Mouse (Mus musculus): ENCODE measurements around the gene Antxr1. TPM values are rescaled to one million over a fixed set of nuclear protein-coding genes. Genes with fewer than 3 reads are reported as not detected.

Antxr1 gene
- 10 to 100 TPM; 12.7 to 15.7 TPM for total RNA-seq (2021)
- long read RNA-seq, experiment 1, partial matches to known transcripts, result 0 of 1 reads
- long read RNA-seq, experiment 1, other reads (novel, unspliced or antisense), result 1 of 1 reads
- long read RNA-seq, experiment 2, partial matches to known transcripts, result 0 of 1 reads
- long read RNA-seq, experiment 2, other reads (novel, unspliced or antisense), result 1 of 1 reads

DNA sequence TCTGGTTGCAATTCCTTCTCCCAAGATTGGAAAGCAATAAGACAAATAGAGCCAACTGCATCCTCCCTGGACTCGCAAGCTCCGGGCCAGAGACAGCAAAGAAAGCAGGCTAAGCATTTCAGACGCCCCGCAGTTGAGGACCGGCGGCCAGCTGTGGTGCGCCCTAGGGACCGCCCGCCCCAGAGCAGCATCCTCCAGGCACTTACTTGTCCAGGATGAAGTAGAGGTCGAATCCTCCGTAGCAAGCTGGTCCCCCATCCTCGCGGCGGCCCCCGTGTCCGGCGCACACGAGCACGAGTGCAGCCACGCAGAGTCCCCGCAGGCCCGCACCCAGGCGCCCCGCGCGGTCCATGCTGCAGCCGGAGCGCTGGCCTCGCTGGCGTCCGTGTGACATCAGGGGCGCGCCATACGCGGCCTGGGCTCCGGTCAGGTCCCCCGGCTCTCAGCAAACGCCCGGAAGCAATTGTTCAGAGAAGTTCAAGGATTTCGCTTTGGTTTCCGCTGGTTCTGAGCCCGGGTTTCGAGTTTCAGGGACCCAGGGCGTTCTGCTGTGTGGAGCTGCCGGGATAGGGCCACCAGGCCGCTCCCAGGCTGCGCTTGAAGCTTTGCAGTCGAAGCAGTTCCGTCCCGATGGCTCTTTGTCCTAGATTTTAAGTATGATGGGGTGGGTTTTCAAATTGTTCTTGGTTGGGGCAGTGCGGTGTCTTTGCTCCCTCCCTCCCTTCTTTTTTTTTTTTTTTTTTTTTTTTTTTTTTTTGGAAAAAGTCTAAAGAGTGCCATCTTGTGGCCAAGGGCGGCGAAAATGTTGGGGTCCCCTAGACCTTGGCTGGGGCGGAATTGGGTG, at the start of gene Antxr1:
Antxr1 (minus strand) TSS at position 731 of the 844 bp plus-strand sequence.
- Histone ChIP-seq H3K4me3 (peak within 1 kb of the TSS; percentile 72), H3K27ac (peak within 1 kb of the TSS; percentile 93)
- peak; percentile 62 for TF ChIP-seq CTCF (IDR thresholded peaks at IDR 0.05)
- intact Hi-C loops (cut with DNase I), result loop anchor here (1.0 kb wide), 2 partner anchors 51 to 234 kb away; no protein-coding TSS in a partner anchor
- DNase-seq (ENCODE audit: extremely low spot score in 1 of 2, low spot score in 2 of 2), result peak; percentile 38 to 47

DNA sequence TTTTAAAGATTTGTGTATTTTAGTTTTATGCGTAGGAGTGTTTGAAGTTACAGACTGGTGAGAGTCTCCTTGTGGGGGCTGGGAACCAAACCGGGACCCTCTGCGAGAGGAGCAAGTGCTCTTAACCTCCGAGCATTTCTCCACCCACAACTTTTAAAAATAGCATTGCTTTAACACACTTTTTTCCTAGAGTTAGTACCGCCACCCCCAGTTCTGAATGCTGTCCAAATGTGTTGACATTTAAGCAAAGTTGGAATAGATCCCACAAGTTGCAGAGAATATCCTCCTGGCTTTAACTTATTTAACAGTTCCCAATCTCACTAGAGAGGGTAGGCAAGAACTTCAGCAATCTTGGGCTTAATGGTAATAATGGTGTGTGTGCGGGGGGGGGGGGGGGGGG, 49.1 kb upstream of the Antxr1 start:
- DNase-seq (ENCODE audit: extremely low spot score in 1 of 2, low spot score in 2 of 2), result peak in 1 of 2 experiments; percentile 22
- intact Hi-C loops (cut with DNase I), result no loop called here
- no peak overlapping the region; the same call in none of the 2 replicates for H3K4me3 ChIP-seq
- TF ChIP-seq CTCF (IDR thresholded peaks at IDR 0.05), result no peak
- H3K27ac ChIP-seq, result no peak overlapping the region

DNA sequence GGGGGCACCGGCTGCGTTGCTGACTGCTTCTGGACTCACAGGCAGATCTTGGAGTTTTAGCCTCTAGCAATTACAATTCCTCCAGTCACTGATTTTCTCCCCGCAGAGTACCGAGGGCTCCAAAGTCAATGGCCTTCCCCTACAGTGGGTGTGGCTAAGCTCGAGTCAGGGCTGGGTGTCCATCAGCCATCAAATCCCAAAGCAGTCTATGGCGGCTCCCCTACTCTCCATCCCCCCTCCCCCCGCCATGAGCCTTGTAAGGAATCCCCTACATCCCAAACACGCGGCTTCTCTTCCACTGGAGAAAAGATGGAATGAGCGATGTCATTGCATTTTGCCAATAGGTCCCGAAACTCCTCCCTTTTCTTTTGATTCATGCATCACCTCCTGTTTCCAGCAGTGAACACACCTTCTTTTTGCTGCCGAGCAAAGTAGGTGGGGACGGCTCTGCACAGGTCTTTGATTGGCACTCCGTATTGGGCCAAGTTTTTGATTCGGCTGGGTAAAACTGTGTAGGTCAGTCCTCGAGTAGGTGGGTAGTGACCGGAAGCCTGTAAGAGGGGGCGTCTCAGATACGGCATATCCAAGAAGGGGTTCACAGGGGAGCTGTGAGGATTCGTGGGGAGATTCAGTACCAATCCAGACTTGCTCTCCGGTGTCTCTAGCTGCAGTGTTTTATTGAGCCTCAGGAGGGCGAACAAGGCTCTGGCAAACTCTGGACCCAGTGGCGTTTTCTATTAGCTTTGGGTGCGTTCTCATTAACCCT, 48.5 kb upstream of the Antxr1 start:
- Histone ChIP-seq H3K4me3 (peak overlapping the region; percentile 28), H3K27ac (no peak overlapping the region)
- intact Hi-C loops (cut with DNase I), result no loop called here
- TF ChIP-seq CTCF (IDR thresholded peaks at IDR 0.05), result peak; percentile 66
- DNase-seq (ENCODE audit: extremely low spot score in 1 of 2, low spot score in 2 of 2), result peak; percentile 16 to 21

DNA sequence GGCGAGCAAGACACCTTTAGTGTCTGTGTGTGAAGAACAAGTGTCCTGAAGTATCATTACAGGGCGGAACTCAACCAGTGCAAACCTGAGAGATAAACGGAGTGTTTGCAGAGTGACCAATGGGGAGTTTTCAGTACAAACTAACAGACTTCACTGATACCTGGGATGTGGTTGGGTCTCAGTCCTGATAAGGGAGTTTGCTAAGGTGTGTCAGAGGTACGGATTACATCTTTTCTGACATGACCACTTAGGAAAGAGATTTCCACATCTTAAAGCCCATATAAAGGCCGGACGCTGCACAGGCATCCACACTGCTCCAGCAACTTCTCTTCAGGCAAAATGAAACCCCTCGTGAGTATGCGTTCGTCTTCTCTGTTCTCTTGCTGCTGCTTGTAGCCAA, 37.4 kb upstream of the Antxr1 start, which contains the start of gene Gkn2:
Gkn2 (plus strand) TSS at position 301 of the 400 bp plus-strand sequence.
- no peak for TF ChIP-seq CTCF (IDR thresholded peaks at IDR 0.05)
- H3K27ac ChIP-seq, result no peak within 1 kb of the TSS
- DNase-seq (ENCODE audit: extremely low spot score in 1 of 2, low spot score in 2 of 2), result no peak
- H3K4me3 ChIP-seq, result no peak within 1 kb of the TSS
- intact Hi-C loops (cut with DNase I), result no loop called here

DNA sequence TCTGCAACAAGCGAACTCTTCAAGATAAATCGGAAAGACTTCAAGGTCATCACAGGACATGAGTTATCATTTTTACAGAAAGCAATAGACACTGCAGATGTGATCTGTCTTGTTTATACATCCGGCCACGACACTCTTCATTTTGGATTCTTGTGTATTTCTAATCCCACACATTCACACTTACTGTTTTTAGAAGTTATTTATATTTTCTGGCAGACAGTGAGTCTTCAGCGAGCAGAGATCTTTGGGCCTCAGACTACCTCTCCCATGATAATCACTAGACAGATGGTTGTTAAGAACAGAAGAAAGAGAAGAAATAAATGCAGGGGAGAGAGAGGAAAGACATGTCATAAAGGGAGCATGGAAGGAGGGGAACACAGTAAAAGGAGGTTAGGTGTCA, 33.6 kb upstream of the Antxr1 start:
- no peak for DNase-seq (ENCODE audit: extremely low spot score in 1 of 2, low spot score in 2 of 2)
- Histone ChIP-seq H3K27ac (peak overlapping the region; percentile 47), H3K4me3 (no peak overlapping the region)
- no peak for TF ChIP-seq CTCF (IDR thresholded peaks at IDR 0.05)
- intact Hi-C loops (cut with DNase I), result no loop called here

DNA sequence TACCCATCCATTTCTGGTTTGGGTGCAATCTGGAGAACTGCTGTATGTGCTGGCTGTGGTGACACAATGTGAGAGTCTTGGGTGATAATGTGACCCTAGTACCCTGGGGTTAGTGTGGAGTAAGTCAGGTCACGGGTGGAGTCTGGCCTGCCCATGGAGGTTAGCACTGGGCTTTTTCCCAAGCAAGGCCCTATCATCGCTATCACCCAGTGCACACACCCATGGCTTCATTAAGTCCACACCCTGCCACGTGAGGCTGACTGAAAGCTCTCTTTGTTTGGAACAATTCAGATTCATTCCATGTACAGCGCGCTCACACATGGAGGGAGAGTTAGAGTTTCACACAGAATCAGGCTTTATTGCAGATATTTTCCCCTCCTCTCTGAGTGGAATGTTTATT, 18.8 kb upstream of the Antxr1 start:
- H3K27ac ChIP-seq, result no peak overlapping the region
- no peak for DNase-seq (ENCODE audit: extremely low spot score in 1 of 2, low spot score in 2 of 2)
- H3K4me3 ChIP-seq, result no peak overlapping the region
- intact Hi-C loops (cut with DNase I), result no loop called here
- TF ChIP-seq CTCF (IDR thresholded peaks at IDR 0.05), result no peak

DNA sequence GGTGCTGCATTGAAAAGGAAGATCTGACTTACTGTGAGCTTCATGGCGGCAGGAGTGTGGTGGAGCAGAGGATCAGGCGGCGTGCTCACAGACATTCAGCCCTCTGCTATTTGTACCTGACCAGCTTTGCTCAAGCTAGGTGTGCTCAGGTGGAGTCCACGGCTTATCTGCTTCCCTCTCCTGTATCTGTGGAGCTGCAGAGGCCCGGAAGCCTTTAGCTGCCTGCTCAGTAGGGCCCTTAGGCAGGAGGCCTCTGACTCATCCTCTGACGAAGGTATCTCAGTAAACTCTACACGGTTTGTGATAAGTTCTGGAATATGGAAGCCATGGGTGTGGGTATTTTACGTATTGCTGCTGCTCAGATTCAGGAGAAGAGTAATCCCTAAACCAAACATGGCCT, 15.2 kb upstream of the Antxr1 start, which contains the start of gene Gkn1:
Gkn1 (minus strand) TSS at position 114 of the 400 bp plus-strand sequence.
- DNase-seq (ENCODE audit: extremely low spot score in 1 of 2, low spot score in 2 of 2), result no peak
- Histone ChIP-seq H3K27ac (no peak within 1 kb of the TSS), H3K4me3 (no peak within 1 kb of the TSS)
- no peak for TF ChIP-seq CTCF (IDR thresholded peaks at IDR 0.05)
- intact Hi-C loops (cut with DNase I), result no loop called here

DNA sequence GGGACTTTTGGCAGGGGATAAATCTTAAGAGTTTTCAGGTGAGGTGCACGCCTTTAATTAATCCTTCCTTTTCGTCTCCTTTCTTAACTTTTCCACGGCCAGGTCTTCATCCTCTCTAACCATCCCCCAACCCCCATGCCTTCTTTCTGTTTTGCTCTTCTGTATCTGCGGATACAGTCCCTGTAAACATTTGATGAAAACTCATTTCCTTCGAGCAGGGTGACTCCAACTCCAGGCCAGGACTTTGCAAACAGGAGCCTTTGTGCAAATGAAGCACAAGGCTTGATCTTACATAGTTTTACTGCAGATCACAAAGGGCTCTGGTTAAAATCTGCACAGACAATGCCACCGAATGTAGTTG, 294 bp upstream of the Antxr1 start:
- H3K4me3 ChIP-seq, result peak overlapping the region; percentile 72; the same call in 1 of the 2 replicates
- H3K27ac ChIP-seq, result peak overlapping the region; percentile 20; the same call in 1 of the 2 replicates
- intact Hi-C loops (cut with DNase I), result loop anchor here (1.0 kb wide), 2 partner anchors 50 to 235 kb away; no protein-coding TSS in a partner anchor
- no peak for TF ChIP-seq CTCF (IDR thresholded peaks at IDR 0.05)
- no peak for DNase-seq (ENCODE audit: extremely low spot score in 1 of 2, low spot score in 2 of 2)

DNA sequence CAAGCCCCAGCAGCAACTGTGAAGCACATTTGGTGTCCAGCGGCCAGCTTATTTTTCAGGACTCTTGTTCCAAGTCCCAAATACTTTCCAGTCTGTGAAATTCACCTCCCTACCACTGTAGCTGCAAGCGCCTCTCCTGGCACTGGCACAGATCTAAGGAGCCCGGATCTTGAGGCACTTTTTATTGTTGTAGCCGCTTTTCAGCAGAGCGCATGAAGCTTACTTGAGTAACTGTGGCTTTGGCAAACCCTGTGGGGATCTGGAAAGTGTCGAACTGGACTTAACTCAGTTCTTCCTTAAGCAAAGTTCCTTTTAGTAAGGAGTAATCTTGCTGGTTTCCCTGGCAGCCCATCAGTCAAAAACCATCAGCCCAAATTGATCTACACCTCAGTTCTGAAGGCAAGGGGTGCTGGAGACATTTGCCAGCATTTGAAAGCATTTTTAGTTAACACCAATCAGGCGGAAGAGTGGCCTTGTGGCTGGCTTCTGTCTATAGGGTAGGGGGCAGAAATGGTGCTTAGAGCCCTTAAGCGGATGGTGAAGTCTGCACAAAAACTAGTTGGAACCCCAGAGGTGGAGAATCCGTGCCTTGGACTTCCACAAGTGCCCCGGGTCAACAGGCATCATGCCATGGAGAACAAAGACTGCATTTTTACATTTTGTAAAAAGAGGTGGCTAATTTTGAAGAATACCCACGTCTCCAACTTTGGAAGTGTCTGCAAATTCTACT, 1.1 kb downstream of the Antxr1 start:
- DNase-seq (ENCODE audit: extremely low spot score in 1 of 2, low spot score in 2 of 2), result peak; percentile 33 to 52
- Histone ChIP-seq H3K27ac (peak overlapping the region; percentile 93), H3K4me3 (peak overlapping the region; percentile 72)
- TF ChIP-seq CTCF (IDR thresholded peaks at IDR 0.05), result peak; percentile 46
- intact Hi-C loops (cut with DNase I), result loop anchor here (1.0 kb wide), 2 partner anchors 52 to 233 kb away; no protein-coding TSS in a partner anchor

DNA sequence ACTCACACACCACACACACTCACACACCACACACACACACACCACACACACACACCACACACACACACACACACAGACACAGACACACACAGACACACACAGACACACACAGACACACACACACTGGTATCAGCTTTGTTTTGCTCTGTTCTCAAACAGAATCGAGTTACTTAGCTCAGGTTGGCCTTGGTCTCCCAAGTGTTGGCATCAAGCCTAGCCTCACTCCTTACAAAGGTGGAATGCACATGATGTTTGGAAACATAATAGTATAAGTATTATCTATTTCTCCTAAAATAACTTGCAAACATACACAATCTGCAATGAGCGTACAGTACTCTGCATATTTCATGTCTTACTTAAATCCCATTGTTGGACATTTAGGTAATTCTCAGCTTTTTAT, 3.2 kb downstream of the Antxr1 start:
- intact Hi-C loops (cut with DNase I), result no loop called here

More for the DNA sequence above, 3.2 kb downstream of the Antxr1 start:
- no peak for TF ChIP-seq CTCF (IDR thresholded peaks at IDR 0.05)
- DNase-seq (ENCODE audit: extremely low spot score in 1 of 2, low spot score in 2 of 2), result no peak
- no peak overlapping the region for H3K27ac ChIP-seq
- peak overlapping the region; percentile 18; the same call in 1 of the 2 replicates for H3K4me3 ChIP-seq
